Mouse (Mus musculus) embryo, embryonic 10.5 days (tissue): ENCODE data around the gene Ncln.

Experiments
- DNase-seq: peaks from one replicate; pipeline ENCODE4 v3.0.0-alpha.2; 2015; ENCODE audit warnings: low spot score

The Ncln gene

GRCm38 (mm10) chr10:81496264-81496901 lies at the start of gene Ncln:
Gene Ncln, minus strand, starts transcription at chr10:81496392.
- peak; percentile 99 for DNase-seq

- peak; percentile 98 for DNase-seq
Observed at GRCm38 (mm10) chr10:81545161-81545747, 49.1 kb upstream of the Ncln start, which contains the start of gene Gna11. Gene Gna11, minus strand, starts transcription at chr10:81545190.

GRCm38 (mm10) chr10:81544296-81545160 lies 48.3 kb upstream of the Ncln start:
- no peak for DNase-seq

GRCm38 (mm10) chr10:81543633-81544032 lies 47.4 kb upstream of the Ncln start:
- DNase-seq = no peak

GRCm38 (mm10) chr10:81542727-81543460 lies 46.7 kb upstream of the Ncln start:
- DNase-seq = no peak

DNA sequence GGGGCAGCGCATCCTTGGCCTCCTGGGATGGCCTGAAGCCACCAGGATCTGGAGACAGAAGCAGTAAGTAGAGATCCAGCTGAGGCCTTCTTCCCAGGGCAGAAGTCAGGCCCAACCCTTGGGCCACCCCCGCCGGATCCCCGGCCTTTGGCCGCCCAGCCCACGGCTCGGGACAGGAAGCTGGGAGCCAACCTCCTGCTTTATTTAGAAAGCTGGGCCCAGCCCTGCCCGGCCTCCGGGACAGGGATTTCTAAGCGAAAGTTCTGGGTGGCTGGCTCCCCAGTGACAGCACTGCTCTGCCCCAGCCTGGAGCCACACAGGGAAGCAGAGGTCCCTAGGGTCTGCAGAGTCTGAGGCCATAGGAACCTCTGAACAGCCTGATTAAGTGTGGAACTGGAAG lies 45.6 kb upstream of the Ncln start:
- DNase-seq = no peak

DNA sequence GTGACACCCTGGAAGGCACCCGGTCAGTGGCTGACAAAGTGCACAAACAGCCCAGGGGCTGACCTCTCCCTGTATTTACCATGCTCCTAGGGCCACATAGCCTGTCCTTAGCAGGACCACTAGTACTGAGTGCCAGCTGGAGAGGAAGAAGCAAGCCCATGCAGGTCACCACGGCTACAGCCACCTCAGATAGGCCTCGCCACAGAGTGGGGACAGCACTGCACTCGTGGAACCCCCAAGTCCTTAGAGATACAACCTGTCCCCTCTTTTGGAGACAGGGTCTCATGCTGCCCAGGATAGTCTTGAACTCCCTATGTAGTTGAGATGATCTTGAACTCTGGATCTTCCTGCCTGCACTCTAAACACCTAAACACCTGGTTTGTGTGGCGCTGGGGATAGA lies 45.2 kb upstream of the Ncln start:
- DNase-seq = no peak

DNA sequence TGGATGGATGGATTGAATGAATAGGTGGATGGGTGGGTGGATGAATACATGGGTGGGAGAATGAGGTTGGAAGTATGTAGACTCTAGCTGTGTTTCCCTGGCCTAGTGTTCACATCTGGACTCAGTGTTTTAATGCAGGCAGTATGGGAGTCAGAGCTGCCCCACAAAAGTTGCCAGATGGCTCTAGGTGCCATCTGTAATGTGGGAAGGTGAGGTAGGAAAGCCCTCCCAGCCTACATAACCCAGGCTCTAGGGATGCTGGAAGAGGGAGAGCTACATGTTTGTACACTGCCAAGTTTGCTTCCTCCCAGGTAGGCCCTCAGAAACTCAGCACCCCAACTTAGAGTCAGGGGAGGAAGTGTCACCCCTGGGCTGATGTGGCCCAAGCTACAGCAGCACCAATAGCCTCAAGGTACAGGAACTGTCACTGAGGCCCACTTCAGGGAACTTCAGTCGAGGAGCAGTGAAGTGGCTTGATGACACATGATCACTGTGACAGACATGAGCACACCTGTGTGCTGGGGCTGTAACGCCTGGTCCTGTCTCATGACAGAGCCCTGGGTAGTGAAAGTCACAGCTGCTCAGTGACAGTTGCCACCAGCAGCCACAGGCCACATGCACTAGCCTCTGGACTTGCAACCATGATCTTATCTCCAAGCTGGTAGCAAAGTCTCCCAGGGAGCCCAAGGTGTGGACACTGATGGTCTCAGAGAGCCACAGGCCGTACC lies 42.3 kb upstream of the Ncln start:
- DNase-seq = no peak

DNA sequence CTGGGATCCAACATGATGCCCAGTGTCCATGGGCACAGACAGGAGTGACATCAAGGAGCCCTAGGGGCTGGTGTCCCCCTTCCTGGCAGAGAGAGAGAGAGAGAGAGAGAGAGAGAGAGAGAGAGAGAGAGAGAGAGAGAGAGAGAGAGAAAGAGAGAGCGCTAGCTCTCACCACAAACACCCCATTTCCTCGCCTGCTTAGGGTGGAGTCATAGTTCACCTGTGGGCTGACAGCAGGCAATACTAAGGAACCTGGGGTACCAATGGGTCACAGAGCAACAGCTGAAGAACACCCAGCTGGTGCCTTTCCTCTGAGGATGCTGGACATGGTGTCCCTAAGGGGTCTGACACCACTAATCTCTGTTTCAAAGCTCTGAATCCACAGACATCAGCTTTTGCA lies 41.2 kb upstream of the Ncln start:
- no peak for DNase-seq

DNA sequence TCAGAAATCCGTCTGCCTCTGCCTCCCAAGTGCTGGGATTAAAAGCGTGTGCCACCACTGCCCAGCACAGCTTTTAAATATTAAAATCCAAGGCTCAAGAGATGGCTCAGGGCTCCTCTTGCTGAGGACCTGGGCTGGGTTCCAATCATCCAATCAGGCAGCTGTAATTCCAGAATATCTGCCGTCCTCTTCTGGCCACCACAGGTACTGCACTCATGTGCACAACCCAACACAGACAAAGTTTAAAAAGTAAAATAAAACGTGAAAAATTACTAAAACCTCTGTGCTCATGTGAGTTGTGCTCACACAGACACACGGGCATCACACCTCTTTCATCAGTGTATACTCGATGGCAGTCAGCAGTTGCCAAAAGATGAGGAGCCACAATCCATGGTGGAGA lies 40.5 kb upstream of the Ncln start:
- DNase-seq = no peak

DNA sequence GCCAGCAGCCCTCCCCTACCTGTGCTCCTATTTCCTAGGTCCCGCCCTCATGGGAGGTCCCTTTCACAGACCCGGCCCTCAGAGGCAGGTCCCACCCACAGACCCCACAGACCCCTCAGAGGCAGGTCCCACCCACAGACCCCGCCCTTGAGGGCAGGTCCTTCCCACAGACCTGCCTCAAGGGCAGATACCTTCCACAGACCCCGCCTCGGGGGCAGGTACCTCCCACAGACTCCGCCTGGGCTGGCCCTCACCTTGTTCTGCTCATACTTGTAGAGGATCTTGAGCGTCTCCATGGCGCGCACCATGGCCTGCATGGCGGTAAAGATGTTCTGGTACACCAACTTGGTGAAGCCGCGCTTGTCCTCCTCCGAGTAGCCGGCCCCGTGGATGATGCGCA lies 38.6 kb upstream of the Ncln start:
- DNase-seq = no peak

- peak; percentile 83 for DNase-seq
Observed at GRCm38 (mm10) chr10:81526779-81527178, 30.6 kb upstream of the Ncln start.

DNA sequence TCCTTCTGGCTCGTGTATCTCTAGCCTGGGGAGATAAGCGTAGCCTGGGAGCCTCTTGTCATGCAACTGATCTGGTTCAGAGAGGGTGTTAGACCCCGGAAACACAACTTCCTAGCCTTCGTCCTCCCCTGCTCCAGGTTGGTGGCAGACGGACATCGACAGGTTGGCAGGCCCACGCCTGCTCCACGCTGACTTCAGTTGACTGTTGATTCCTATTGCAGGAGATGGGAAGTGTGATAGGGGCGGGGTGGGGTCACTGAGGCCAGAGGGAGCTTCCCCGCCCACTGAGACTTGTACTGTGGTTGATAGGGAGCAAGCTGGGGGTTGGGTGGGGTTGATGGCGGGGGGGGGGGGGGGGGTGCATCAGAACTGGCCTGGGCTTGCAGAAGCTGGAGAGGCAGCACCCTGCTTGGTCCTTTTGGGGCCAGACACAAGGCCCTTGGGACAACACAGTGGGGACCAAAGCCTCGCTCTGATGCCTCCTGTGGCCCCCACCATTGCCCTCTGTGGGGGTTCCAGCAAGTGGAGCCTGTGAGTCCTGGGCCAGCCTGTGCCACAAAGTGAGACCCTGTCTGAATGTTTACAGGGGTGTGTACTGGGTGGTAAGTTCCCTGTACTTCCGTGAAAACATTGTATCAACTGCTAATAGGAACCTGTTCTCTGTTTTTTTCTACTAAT lies 29.0 kb upstream of the Ncln start:
- no peak for DNase-seq

GRCm38 (mm10) chr10:81524051-81524605 lies 27.9 kb upstream of the Ncln start, which contains the start of gene Gna15:
Gene Gna15, minus strand, starts transcription at chr10:81524225.
- peak; percentile 22 for DNase-seq

DNA sequence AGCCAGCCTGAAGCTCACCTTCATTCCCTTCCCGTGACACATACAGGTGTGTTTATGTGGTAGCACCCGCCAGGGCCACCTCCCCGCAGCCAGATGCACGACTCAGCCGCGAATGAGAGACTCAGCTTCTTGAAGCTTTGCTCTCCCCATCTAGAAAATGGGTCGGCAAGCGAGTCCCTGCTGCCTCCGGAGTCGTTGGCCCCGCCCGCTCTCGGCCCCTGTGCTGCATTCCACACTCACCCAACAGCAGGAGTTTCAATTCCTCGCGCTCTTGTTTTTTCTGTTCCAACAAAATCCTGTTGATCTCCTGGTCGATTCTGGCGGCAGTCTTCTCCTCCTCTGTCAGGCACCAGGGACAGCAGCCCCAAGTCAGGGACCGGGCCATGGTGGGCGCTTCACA lies 27.4 kb upstream of the Ncln start:
- no peak for DNase-seq

DNA sequence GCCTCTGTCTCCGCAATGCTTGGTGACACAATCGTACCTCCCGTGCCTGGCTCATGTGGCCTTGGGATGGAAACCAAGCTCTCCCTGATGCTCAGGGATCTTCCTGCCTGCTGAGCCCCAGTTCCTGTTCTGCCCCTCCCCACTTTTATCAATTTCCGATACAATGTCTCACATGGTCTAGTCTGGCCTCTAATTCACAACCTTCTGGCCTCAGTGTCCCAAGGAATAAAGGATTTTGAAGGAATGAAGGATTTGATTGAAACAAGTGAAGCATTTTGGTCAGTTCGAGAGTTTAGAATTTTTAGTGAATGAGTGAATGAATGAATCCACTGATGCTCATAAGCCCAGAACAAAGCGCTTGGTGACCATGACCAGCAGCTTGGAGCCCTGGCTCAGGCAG lies 26.9 kb upstream of the Ncln start:
- no peak for DNase-seq

- no peak for DNase-seq
Observed at GRCm38 (mm10) chr10:81519978-81520365, 23.8 kb upstream of the Ncln start.

- no peak for DNase-seq
Observed at GRCm38 (mm10) chr10:81519227-81519977, 23.2 kb upstream of the Ncln start.

DNA sequence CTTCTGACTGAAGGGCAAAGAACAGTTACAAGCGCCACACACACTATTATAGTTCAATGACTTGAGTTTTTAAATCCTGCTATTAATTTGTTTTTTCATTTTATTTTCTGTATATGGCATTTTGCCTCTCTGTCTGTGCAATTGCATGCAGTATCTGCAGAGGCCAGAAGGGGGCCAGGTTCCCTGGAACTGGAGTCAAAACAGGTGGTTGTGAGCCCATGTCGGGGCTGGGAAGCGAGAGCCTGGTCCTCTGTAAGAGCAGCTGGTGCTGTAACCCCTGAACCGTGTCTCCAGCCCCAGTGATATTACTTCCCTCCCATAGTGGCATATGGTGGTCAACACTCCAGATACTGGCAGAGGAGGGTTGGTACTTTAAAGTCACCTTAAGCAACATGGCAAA lies 22.4 kb upstream of the Ncln start:
- peak; percentile 81 for DNase-seq

GRCm38 (mm10) chr10:81517227-81517626 lies 21.0 kb upstream of the Ncln start:
- DNase-seq = no peak
